Mouse (Mus musculus) cerebral cortex, adult 2 months (tissue): Measurements from ENCODE around the gene Nckap5.

Experiments used
- WGBS: fragments of 180-500 bp; shearing (Covaris S2); methylation state at CpG from one replicate; pipeline ENCODE4 v1.1.7; 2018; 5-methylcytosine and 5-hydroxymethylcytosine counted together

Nckap5 gene

GRCm38 (mm10) chr1:126005672-126006071 is 824.9 kb downstream of the Nckap5 start:
- 83% methylated on average over 5 of the region's 5 CpGs for WGBS

- WGBS, result 63% methylated on average over 3 of the region's 3 CpGs
Observed at GRCm38 (mm10) chr1:125996540-125996939, 834.1 kb downstream of the Nckap5 start.

GRCm38 (mm10) chr1:125987803-125988202 is 842.8 kb downstream of the Nckap5 start:
- WGBS, result 60% methylated on average over 3 of the region's 3 CpGs

GRCm38 (mm10) chr1:125984570-125984969 is 846.0 kb downstream of the Nckap5 start:
- WGBS, result 87% methylated on average over 2 of the region's 2 CpGs

GRCm38 (mm10) chr1:125974649-125975048 is 856.0 kb downstream of the Nckap5 start:
- WGBS, result 76% methylated on average over 3 of the region's 3 CpGs

- WGBS, result 66% methylated on average over 6 of the region's 6 CpGs
Observed at GRCm38 (mm10) chr1:125971933-125972332, 858.7 kb downstream of the Nckap5 start.

- WGBS, result 88% methylated on average over 6 of the region's 6 CpGs
Observed at GRCm38 (mm10) chr1:125967671-125968070, 862.9 kb downstream of the Nckap5 start.

GRCm38 (mm10) chr1:125951026-125951425 is 879.6 kb downstream of the Nckap5 start:
- 95% methylated on average over 3 of the region's 3 CpGs for WGBS

GRCm38 (mm10) chr1:125949076-125949475 is 881.5 kb downstream of the Nckap5 start:
- 66% methylated on average over 6 of the region's 6 CpGs for WGBS

GRCm38 (mm10) chr1:125945136-125945535 is 885.5 kb downstream of the Nckap5 start:
- WGBS, result 50% methylated on average over 9 of the region's 9 CpGs

- WGBS, result 90% methylated on average over 1 of the region's 1 CpGs
Observed at GRCm38 (mm10) chr1:125943305-125943704, 887.3 kb downstream of the Nckap5 start.

GRCm38 (mm10) chr1:125925486-125925885 is 905.1 kb downstream of the Nckap5 start:
- 76% methylated on average over 10 of the region's 10 CpGs for WGBS

- WGBS, result 46% methylated on average over 2 of the region's 2 CpGs
Observed at GRCm38 (mm10) chr1:125923062-125923461, 907.5 kb downstream of the Nckap5 start.

GRCm38 (mm10) chr1:125920696-125921095 is 909.9 kb downstream of the Nckap5 start:
- 94% methylated on average over 3 of the region's 3 CpGs for WGBS

GRCm38 (mm10) chr1:125912601-125913600 is 917.7 kb downstream of the Nckap5 start, which contains the start of gene Lypd1:
TSS of gene Lypd1 (minus strand) at chr1:125913101.
- WGBS, result 11% methylated on average over 30 of the region's 30 CpGs

- under 1% methylated on average over 43 of the region's 43 CpGs for WGBS
Observed at GRCm38 (mm10) chr1:125911901-125912445, 918.6 kb downstream of the Nckap5 start.

- under 1% methylated on average over 35 of the region's 35 CpGs for WGBS
Observed at GRCm38 (mm10) chr1:125911337-125911900, 919.2 kb downstream of the Nckap5 start.

GRCm38 (mm10) chr1:125910871-125911265 is 919.7 kb downstream of the Nckap5 start:
- 4% methylated on average over 9 of the region's 9 CpGs for WGBS

- WGBS, result 14% methylated on average over 14 of the region's 14 CpGs
Observed at GRCm38 (mm10) chr1:125910211-125910870, 920.3 kb downstream of the Nckap5 start.

GRCm38 (mm10) chr1:125893158-125893557 is 937.4 kb downstream of the Nckap5 start:
- 78% methylated on average over 9 of the region's 9 CpGs for WGBS

GRCm38 (mm10) chr1:125870056-125870455 is 960.5 kb downstream of the Nckap5 start:
- WGBS, result 36% methylated on average over 7 of the region's 7 CpGs
